Mouse (Mus musculus) kidney, postnatal 14 days (tissue): ENCODE results near the gene Aco1.
A peak's percentile ranks its signal among the peaks of the same experiment; 100 is the strongest.

Experiments used
- DNase-seq: peaks from one replicate; pipeline ENCODE4 v3.0.0; 2022; ENCODE audit warnings: mixed read lengths

The Aco1 gene

DNA sequence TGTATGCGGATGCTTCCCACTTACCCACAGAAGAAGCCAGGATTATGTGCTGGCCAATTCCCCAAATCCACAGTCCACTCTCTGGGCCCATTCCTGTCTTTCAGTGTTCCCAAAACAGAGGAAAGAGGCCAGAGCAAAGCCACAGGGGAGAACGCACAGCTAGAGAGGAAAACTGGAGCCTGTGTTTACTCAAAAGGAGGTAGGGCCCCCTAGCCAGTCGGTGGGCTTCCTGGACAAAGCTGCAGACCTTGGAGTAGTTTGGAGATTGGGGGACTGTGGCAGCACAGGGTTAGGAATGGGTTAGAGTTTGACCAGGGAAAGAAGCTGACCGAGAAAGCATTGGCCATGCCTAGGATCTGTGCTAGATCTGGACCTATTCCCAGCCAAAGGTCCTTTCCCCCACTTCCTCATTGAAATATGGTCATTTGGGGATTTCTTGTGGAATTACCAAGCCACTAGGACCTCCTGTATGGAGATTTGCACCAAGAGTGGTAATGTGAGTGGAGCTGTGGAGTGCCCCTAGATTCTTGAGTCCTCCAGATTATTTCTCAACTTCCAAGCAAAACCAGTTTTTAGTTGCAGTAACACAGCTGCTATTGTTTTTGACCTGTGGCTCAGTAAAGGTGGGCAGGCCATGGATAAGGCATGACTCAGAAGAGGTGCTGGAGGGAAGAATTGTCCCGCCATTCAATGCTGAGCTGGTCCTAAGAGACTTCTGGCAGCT is 14.8 kb downstream of the Aco1 start:
- DNase-seq: no peak

DNA sequence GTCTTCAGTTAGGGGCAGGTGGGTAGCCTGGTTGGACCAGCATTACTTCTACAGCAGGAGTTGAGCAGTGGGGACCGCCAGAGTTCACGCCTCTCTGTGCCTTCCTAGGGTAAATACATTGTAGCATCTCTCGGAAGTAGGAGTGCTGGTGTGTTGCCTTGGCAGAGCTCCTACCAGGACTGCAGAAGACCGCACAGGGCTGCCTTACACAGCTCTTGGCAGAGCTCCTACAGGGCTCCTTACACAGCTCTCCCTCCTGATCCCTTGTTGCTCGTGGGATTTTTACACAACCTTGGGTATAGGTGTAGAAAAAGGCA is 15.3 kb downstream of the Aco1 start:
- no peak for DNase-seq

DNA sequence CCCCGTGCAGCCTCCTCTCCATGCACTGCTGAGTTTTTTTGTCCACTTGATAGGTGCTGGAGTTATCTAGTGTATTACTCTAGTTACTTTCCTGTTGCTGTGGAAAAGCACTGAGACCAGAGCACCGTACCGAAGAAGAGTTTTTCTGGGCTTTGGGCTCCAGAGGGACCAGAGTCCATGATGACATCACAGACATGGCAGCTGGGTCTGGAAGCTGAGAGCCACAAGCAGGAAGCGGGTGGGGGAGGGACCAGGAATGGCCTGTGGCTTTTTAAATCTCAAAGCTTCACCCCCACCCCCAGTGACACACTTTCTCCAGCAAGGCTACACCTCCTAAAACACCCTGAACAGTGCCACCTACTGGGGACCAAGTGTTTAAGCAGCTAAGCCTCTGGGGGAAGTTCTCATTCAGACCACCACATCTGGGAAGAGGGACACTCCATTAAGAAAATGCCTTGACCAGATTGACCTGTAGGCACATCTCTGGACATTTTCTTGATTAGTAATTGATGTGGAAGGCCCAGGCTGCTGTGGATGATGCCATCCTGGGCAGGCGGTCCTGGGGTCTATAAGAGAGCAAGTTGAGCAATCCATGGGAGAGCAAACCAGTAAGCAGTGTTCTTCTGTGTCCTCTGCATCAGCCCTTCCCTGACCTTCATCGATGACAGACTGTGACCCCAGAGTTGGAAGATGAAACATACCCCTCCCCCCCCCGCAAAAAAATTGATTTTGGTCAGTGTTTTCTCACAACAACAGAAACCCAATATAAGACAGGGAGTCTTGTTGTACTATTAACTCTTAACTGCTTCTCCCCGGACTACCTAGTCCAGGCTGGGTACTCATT is 17.9 kb downstream of the Aco1 start:
- no peak for DNase-seq

DNA sequence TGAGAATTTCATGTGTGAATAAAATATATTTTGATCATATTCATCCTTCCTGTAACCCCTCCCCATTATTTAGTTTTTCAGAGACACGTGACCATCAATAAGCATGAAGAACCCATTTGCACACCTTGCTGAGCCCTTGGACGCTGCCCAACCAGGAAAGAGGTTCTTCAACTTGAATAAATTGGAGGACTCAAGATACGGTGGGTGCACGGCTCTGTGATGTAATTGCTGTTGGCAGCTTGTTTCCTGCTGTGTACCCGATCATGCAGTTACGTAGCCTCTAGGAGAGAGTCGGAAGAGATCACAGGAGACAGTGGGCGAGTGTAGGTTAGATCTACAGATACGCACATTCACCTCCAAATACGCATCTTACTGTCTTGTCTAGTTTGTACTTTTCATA is 20.8 kb downstream of the Aco1 start:
- DNase-seq: no peak

DNA sequence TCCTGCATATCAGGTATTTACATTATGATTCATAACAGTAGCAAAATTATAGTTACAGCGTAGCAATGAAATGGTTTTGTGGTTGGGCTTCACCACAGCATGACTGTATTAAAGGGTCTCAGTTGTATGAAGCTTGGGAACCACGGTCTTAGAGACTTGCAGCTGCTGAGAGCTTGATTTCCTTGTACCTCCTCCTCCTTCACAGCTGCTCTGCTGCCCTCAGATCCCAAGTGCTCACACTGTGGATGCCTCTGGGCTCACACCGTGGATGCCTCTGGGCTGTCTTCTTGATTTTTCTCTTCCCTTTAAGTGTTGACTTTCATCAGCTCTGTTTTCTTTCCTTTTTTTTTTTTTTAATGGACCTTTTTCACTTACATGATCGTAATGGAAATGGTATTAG is 28.6 kb downstream of the Aco1 start:
- DNase-seq: no peak

DNA sequence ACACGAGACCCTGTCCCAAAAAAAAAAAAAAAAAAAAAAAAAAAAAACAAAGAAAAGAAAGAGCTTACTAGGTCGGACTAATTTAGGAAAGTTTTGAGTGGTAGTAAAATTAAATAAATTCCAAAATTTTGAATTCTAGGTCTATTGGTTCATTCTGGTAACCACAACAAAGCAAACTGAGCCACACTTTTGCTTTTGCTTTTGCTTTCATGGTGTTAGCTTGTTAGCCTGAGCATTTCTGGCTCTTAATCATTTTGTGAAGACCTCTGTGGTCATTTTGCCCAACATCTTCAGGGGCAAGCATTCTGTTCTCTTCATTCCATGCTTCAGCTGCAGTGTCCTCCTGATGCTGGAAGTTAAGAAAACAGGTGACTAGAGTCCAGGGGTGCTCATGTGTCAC is 29.5 kb downstream of the Aco1 start:
- no peak for DNase-seq

DNA sequence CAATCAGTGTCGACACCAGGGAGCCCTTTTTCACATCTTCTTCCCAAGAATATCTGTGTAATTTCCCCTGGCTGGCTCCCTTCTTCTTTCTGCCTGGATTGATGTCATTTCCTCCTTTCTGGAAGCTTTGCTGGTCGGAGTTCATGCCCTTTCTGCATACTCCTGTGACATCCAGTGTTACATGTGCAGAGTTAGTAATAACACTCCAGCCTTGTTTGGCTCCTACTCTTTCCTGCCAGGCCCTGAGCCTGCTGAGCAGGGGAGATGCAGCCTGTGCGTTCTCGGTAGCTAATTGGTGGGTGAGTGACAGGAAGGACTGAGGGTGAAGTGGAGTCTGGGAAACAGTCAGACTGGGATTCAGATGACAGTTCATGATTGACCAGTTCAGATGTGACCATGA is 31.4 kb downstream of the Aco1 start:
- no peak for DNase-seq

DNA sequence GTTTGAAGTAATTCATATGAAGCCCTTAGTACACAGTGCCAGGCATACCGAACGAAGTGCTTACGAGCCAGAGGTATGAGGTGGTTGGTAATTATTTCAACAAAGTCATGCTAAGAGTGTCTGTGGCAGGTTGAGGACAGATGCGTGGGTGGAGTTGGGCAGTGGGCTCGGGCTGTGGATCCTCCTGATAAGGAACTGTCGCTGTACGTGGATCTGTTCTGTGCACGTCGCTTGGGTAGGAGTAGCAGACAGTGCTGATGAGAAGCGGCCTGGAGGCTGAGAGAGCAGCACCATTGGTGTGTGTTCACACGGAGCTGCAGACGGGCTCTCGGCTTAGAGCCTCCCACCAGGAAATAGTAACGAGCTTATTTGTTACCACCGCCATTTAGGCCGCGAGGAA is 35.7 kb downstream of the Aco1 start:
- no peak for DNase-seq

DNA sequence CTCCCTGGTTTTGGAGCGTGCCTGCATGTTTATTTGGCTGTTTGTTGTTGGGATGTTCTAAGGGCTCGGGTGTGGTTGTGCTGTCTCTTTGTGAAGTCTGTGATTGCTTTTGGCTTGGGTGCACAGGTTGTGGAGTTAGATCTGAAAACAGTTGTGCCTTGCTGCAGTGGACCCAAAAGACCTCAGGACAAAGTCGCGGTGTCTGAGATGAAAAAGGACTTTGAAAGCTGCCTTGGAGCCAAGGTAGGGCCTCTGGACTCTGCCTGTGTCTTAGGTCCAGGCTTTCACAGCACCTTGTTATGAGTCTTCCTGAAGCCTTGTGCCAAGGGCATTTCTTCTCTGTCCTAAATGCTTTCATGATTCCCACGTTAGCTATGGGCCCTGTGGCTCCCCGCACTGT is 37.2 kb downstream of the Aco1 start:
- peak; percentile 71 for DNase-seq

DNA sequence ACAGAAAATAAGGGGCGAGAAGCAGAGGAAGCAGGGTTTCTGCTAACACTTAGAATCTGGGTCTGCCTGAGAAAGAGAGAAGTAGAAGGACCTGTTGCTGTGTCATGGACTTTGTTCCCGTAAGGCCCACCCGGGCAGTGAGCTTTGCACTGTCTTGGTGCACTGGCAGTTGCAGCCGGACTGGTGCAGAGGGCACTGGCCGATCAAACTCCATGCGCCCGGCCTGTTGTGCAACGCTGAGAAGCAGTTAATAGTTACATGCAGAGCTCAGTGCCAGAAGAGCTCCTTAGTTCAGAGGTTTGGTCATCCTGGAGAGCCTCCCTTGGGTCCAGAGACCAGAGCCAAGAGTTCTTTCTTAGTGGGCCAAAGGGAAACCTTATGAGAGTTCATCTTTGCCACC is 38.8 kb downstream of the Aco1 start:
- DNase-seq: peak; percentile 91

DNA sequence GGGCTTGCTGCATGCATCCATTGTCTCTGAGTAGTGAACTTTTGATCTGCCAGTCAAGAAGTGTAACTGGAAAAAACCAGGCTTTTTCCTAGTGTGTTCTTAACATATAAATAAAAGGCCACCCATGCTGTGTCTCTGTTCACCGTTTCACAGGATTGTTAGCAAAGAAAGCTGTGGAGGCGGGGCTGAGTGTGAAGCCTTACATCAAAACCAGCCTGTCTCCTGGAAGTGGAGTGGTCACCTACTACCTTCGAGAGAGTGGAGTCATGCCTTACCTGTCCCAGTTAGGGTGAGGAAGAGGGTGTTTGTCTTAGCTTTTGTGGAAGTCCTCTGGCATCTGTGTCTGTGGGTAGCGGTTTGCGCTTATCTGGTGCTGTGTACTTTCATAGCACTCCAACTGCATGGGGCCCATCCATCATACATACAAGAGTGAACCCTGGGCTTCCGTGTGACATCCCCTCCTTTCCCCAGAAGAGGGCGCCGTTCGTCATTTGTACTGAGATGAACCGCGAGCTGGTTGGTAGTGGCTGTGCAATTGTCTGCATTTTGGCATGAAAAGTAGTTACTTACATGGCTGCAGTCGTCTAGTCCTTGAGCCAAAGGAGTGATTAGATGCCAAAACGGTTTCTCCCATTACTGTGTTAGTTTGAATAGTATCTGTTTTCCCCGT is 39.9 kb downstream of the Aco1 start:
- DNase-seq: peak; percentile 72

DNA sequence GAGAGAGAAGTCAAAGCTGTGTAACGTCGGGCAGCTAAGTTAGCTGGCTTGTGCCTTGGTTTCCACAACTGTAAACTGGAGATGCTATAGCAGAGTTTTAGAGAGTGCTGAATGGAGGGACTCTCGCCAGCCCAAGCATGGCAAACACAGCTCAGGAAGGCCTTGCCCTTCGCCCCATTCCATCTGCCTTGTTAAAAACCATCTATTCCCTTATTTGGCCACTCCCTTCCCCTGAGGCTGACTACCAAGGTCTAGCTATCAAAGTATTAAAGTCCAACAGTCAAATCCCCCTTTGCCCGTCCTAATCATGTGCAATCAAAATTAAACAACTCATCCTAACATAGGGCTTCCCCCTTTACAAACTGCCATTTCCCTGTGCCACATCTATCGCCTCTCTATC is 40.9 kb downstream of the Aco1 start:
- DNase-seq: no peak

DNA sequence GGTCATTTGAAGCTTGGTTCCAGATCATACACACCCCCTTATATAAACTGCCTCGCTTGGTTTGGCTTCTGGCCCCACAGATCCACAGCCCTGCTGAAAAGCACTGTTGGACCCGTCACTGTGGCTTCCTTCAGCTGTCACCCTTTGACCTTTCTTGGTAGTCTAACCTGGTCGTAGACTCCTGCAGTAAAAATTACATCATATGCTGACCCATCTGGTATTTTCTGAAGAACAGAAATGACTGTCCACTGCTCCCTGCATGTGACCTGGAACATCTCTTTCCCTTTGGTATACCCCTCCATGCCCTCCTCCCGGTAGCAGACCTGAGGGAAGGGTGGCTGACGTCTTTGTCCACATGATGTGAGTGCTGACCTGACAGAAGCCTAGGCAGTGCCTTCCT is 41.6 kb downstream of the Aco1 start:
- no peak for DNase-seq

DNA sequence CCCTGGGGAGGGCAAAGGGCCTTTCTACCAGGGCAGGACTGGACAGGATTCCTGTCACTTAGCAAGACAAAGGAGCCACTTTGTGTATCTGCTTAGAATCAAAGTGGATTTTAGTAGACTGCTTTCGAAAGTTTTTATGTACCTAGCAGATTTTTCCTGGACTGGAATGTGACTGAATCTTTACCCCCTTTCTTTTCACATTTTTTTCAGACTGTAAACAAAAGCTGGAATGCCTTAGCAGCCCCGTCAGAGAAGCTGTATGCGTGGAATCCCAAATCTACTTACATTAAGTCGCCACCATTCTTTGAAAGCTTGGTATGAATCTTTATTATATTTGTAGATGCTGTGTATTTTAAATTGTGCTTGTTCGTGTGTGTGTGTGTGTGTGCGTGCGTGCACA is 45.1 kb downstream of the Aco1 start:
- DNase-seq: no peak

DNA sequence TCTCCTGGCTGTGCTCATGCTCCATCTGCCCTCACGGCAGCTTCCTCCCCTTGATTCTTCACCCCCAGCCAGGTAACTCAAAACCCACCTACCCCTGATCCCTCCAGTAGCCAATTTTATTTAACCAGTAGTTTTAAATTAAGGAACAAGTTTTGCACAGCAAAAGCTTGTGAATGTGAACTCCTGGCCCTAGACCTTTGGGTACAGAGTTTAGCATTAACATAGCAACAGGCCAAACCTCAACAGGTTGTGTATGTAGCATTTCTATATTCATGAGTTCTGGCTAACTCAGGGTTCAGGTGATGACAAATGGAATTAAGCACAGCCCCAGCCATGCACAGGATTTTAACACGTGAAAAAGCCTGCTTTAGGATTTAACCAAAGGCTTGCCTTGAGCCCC is 49.4 kb downstream of the Aco1 start:
- DNase-seq: no peak

DNA sequence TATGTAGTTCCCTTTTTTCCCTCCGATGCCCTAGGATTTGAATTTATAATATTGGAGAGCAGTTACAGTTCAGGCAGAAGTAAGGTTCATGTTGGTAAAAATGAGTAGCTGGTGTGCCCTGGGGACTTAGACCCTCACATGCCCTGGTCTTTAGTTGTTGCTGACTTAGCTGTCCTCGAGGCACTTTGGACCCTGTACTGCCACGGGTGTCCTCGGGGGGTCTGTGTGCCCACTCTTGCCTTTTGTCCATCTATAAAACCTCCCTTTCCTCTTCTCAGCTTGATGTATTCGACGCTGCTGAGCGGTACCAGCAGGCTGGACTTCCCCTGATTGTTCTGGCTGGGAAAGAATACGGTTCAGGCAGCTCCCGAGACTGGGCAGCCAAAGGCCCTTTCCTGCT is 50.6 kb downstream of the Aco1 start:
- DNase-seq: peak; percentile 42

DNA sequence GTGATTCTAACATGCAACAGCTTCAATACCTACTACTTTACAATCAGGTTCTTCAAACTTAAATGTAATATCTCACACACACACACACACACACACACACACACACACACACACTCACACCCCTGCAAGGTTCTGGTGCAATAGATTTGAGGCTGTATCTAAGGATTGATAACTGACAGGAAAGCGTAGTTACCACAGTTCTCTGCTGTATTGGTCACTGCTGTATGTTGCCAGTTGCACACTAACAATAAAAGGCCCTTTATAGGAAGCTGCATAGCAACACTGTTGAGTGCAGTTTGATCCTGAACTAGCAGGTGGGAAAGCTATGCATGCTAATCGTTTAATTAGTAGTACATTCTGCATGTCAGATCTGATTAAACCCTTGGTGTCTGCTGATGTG is 52.5 kb downstream of the Aco1 start:
- DNase-seq: no peak

DNA sequence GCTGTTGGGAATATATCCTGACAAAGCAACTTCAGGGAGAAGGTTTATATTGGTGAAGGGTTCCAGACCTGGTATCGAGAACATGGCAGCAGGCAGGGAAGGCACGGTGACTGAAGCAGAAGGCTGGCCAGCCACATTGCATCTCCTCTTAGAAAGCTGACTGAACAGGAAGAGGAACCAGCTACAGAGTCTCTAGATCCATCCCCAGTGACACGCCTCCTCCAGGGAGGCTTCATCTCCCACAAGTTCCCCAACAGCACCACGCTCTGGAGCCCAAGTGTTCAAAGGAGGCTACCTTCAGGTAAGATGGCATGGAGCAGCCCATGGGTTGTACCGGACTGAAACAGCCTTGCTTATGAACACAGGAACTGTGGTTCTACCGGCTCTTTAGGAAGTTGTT is 59.3 kb downstream of the Aco1 start:
- DNase-seq: no peak

DNA sequence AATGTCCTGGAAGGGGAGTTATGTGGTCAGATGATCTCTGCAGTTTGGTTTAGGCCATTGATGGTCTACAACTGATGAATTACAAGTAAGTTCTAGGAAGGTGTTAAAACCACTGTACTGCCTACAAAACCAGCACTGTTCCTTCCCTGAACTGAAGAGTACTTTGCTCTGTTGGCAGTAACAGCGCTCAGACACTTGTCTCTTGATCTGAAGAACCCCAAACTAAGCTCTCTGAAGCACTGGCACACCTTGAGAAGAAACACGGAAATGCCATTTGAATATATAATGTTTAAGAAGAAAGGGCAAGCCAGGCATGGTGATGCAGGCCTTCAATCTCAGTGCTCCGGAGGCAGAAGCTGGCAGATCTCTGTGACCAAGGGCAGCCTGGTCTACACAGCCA is 61.5 kb downstream of the Aco1 start:
- DNase-seq: no peak

DNA sequence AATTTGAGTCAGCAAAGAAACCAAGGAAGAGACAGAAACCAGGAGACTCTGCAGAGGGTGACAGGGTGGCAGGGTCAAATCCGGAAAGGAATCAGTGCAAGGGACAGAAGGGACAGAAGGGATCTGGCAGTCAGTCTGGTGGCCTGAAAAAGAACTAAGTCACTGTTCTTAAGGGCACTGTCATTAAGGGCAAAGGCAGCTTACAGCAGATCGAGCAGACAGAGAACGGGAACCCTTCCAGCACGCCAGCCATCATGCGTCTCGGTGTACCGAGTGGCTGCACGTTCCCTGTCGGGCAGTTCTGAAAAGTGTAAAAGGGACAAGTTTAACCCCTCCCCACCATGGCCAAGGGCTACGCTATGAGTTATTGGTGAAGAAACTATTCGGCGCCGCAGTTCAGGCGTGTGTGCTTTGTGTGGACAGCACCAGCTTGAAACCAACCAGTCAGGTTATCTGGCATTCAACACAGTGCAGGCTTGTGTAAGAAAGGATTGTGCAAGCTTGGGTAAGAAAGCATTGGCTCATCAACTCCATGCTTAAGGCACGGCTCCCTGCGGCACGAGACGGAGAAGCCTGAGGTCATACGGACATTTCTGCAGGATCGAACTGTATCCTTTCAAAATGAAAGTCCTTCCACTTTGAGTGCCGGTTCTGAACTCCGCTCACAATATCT is 62.5 kb downstream of the Aco1 start:
- no peak for DNase-seq

DNA sequence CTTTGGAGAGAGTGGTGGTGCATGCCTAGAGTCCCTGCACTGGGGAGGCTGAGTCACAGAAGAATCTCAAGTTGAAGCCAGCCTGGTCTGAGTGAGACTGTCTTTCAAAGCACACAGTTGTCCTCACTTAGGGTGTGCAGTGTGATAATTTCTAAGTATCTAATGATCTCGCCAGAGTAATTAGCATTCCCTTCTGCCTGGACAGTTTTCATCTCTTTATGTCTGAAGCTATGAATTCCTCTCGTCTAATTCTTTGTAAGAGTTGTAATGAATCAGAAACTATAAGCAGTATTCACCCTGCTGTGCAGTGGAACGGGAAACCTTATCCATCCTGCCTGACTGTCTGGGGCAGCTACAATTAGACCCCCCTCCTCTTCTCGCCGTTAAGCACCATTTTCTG is 64.8 kb downstream of the Aco1 start:
- no peak for DNase-seq

DNA sequence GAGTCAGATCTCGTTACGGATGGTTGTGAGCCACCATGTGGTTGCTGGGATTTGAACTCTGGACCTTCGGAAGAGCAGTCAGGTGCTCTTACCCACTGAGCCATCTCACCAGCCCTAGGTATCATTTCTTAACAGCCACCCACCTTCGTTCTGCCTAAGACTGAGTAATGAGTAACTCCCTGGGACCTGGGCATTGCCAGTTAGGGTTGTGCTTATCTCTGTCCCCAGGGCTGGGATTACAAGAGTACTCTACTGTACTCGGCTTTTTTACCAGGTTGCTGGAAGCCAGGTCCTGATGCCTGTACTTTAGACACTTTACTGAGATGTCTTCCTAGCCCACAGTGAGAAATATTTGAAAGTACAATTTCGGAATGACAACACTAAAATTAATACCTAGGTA is 69.3 kb downstream of the Aco1 start:
- DNase-seq: no peak

DNA sequence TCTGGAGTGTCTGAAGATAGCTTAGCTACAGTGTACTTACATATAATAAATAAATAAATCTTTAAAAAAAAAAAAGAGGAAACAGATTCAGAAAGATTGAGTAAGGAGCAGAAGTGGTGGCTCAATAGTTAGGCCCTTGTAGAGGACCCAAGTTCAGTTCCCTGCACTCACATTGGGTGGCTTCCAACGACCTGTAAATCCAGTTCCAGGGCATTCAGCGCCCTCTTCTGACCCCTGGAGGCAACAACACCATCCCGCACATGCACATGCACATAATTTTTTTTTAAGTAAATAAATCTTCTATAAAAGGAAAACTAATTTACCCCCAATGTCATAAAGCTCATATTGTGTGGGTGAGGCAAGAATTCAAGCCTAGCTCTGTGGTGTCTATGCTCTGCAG is 75.0 kb downstream of the Aco1 start:
- no peak for DNase-seq

DNA sequence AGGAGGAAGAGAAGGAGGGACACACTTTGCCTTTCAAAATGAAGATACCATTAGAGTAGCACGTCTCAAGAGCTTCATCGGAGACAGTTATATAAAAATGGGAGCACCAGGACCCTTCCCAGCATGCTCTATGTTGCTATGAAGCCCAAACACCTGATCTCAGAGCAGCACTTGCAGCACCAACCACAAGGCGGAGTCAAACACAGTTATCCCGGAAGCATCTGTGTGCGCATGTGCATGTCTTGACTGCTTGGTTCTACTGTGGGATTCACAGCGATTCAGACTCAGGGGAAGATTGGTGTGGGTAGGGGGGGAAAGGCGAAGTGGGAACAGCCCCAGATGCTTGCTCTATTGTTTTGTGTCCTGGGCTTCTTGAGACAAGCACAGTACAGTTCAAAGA is 75.5 kb downstream of the Aco1 start:
- DNase-seq: peak; percentile 41
